Mouse (Mus musculus) T-helper 17 cell (primary cell): ENCODE data around the gene Spats1.
"Not testable (repeated sequence)": the region's sequence is repeated elsewhere in the genome, so short reads cannot be mapped to it uniquely, and the experiment has no call there.

Experiments used
- in situ Hi-C, 2 experiments: fragments of 300-600 bp; cut with MboI, MseI; formaldehyde crosslinking; loops; 1 replicate in 1 of 2; 2 replicates in 1 of 2; pipeline ENCODE4 v1.15.1; 2025; ENCODE audit warnings: high pct_unique_total_duplicates in 2 of 2

Gene Spats1

GRCm38 (mm10) chr17:45490532-45491154 lies 15.4 kb upstream of the Spats1 start:
- in situ Hi-C loops: loop anchor here in 1 of 2 experiments (10.0 kb wide), 1 partner anchor 1816 kb away; no protein-coding TSS in a partner anchor

DNA sequence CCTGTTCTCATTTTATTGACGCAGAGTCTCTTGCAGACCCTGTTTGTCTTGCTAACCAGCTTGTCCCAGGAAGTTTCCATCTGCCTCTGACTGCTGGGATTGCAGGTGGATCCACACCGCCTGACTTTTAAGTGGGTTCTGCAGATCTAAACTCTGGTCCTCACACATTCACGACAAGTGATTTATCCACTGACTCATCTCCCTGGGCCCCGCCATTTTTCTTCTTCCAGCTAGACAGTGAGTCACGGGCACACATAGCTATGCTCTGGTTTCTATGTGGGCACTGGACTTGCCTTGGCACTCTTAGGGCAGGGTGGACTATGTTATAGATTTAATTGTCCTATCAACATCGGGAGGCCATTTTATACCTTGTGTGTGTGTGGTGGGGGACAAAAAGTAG lies 14.5 kb upstream of the Spats1 start:
- in situ Hi-C loops: loop anchor here in 1 of 2 experiments (10.0 kb wide), 1 partner anchor 1815 kb away; no protein-coding TSS in a partner anchor

DNA sequence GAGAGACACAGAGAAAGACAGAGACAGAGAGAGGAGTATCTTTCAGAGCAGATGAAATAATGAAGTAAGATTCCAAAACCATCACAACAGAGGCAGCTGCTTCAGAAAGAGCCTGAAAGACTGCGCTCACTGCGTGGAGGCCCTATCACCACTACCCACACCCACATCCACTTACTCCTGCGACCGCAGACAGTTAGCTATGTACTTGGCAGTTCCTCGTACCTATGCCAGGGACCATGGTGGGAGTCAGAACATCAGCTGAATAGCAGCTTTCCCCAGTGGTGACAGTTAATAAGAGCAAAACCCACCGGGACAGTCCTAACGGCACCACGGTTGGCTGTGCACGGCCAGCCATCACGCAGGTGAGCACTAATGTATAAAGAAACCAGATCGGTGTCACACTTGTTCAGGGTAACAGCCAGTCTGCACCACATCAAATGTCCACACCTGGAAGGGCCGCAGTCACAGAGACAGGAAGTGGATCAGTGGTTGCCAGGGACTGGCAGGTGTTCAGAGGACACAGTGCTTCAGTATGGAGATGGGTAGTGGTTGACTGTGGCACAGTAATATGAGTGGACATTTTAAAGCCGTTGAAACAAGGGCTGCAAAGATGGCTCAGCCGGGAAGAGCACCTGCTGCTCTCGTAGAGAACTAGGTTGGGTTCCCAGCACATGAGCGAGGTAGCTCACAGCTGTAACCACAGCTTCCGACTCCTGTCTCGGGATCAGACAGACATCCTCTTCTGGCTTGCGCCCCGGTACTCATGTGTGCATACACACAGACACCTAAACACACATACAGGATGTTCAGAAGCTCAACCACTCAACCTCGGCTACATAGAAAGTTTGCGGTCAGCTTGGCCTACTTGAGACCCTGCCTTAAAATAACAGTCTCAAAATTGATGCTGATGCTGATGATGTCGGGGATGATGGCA lies 13.4 kb upstream of the Spats1 start:
- in situ Hi-C loops: no loop called here

GRCm38 (mm10) chr17:45487216-45487615 lies 12.0 kb upstream of the Spats1 start:
- in situ Hi-C loops: no loop called here

- in situ Hi-C loops: no loop called here
Measured at GRCm38 (mm10) chr17:45485581-45485980, 10.4 kb upstream of the Spats1 start.

DNA sequence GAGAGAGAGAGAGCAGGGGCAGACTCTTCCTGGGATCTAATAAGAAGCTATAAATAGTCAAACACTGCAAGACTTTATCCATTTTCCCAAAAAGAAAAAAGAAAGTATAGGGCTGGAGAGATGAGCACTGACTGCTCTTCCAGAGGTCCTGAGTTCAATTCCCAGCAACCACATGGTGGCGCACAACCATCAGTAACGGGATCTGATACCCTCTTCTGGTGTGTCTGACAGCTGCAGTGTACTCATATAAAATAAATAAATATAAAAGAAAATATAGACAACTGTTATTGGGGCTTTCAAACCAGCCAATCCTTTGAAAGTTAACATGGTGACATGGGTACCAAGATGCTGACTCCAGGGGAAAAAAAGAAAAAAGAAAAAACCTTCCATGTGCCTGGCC lies 5.2 kb upstream of the Spats1 start:
- in situ Hi-C loops: no loop called here

- in situ Hi-C loops: loop anchor here (5.0 kb wide), 1 partner anchor 74 kb away; no protein-coding TSS in a partner anchor
Measured at GRCm38 (mm10) chr17:45478234-45478825, 3.1 kb upstream of the Spats1 start.

DNA sequence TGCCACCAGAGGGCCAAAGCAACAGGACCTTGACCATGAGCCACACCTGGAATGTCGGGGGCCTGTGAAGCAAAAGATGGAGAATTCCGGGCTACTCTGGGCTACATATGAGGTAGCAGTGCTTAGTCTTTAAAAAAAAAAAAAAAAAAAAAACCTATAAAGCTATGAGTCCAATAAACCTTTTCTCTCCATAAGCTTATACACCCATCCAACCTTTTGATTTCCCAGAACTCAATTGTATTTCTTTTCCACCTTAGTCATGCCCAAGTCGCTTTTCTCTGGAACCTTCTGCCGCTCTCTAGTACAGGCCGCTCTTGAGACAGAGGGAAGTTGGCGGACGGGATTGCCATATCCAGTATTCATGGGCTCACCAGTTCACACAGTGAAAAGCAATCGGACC lies 1.1 kb downstream of the Spats1 start:
- in situ Hi-C loops: no loop called here

GRCm38 (mm10) chr17:45473667-45474066 lies 1.5 kb downstream of the Spats1 start:
- in situ Hi-C loops: no loop called here

- in situ Hi-C loops: no loop called here
Measured at GRCm38 (mm10) chr17:45470726-45471125, 4.5 kb downstream of the Spats1 start.

DNA sequence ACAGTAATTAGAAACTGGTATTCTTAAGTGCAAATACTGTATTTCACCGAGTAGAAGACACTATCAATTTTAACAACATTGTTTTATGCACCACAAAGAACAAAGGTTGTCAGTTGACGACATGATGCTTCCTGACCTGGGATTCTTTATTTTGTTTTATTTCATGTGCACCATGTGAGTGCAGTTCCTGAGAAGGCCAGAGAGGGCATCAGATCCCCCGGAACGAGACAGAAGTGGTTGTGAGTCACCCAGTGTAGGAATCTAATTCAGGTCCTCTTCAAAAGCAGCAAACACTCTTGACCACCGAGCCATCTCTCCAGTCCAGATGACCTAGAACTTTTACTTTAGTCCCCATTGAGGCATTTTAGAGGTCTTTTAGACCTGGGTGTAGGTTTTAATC lies 6.9 kb downstream of the Spats1 start:
- in situ Hi-C loops: no loop called here

- in situ Hi-C loops: no loop called here
Measured at GRCm38 (mm10) chr17:45466701-45467100, 8.5 kb downstream of the Spats1 start.

- in situ Hi-C loops: no loop called here
Measured at GRCm38 (mm10) chr17:45464255-45464654, 11.0 kb downstream of the Spats1 start.

- in situ Hi-C loops: no loop called here
Measured at GRCm38 (mm10) chr17:45462506-45462905, 12.7 kb downstream of the Spats1 start.

- in situ Hi-C loops: no loop called here
Measured at GRCm38 (mm10) chr17:45459062-45459461, 16.2 kb downstream of the Spats1 start.

GRCm38 (mm10) chr17:45458516-45458915 lies 16.7 kb downstream of the Spats1 start:
- in situ Hi-C loops: no loop called here

DNA sequence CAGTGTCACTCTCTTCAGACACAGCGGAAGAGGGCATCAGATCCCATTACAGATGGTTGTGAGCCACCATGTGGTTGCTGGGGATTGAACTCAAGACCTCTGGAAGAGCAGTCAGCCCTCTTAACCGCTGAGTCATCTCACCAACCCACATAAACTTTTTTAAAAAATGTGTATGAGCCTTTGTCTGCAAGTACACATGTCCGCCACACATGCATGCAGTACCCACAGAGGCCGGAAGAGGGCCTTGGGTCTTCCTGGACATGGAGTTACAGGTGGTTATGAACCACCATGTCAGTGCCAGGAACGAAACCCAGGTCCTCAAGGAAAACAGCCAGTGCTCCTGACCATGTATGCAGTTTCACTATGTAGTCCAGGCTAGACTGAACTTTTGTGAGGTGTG lies 17.7 kb downstream of the Spats1 start:
- in situ Hi-C loops: no loop called here

- in situ Hi-C loops: no loop called here
Measured at GRCm38 (mm10) chr17:45456260-45457152, 18.7 kb downstream of the Spats1 start.

DNA sequence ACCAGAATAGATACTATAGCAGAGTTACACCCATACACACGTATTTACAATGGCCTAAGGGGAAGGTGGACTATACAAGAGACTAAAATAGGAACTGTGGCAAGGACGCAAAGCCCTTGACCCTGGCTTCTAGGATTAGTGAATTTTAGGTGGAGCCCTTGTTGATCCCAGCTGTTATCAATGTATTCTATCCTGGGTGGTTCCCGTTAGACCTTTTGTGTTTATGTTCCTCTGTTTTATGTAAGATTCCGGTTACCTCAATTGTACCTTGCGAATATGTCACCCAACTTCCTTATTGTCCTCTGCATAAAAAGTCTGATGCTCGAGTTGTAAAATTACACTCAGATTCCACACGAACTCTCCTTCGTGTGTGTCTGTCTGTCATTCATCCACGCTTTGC lies 19.4 kb downstream of the Spats1 start:
- in situ Hi-C loops: not testable (repeated sequence)

DNA sequence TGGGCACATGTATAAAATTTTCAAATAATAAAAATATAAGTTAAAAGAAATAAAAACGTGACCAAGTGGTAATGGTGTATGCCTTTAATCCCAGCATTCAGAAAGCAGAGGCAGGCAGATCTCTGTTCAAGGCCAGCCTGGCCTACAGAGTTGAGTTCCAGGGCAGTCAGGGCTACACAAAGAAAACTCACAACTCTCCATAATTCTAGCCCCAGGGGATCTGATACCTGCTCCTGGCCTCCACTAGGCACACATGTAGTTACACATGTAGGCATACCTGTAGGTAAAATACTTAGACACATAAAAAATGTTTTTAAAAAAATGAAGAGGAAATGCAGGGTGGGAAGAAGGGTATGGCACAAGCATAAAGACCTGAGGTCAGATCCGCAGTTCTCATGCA lies 20.4 kb downstream of the Spats1 start:
- in situ Hi-C loops: no loop called here

GRCm38 (mm10) chr17:45452271-45452670 lies 22.9 kb downstream of the Spats1 start:
- in situ Hi-C loops: no loop called here
